Mouse (Mus musculus): ENCODE measurements around the gene Cblc.
"Not testable (repeated sequence)": the region's sequence is repeated elsewhere in the genome, so short reads cannot be mapped to it uniquely, and the experiment has no call there.

The Cblc gene

DNA sequence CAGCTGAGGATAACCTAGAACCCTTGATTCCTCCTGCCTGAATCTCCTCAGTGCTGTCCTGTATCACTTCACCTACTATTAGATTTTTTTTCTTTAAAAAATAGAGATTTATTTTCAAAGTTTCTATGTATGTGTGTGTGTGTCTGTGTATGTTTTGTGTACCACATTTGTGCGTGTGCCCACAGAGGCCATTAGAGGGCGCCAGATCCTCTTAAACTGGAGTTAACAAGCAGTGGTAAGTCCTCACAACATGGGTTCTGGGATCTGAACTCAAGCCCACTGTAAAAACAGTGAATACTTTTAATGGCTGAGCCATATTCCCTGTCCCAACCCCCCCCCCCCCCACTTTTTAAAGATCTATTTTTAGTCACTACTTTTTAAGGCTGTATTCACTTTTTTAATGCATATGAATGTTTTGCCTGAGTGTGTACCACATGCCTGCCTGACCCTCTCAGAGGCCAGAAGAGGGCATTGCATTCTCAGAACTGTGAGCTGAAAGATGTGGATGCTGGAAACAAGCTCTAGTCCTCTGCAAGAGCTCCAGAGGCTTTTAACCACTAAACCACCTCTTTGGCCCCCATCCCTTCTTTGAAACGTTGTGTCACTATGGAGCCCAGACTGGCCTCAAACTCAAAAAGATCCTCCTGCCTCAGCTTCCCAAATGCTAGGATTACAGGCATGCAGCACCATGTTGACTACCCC, 23.9 kb upstream of the Cblc start:
- no peak for DNase-seq (ENCODE audit: extremely low read depth, low read depth, low spot score)

DNA sequence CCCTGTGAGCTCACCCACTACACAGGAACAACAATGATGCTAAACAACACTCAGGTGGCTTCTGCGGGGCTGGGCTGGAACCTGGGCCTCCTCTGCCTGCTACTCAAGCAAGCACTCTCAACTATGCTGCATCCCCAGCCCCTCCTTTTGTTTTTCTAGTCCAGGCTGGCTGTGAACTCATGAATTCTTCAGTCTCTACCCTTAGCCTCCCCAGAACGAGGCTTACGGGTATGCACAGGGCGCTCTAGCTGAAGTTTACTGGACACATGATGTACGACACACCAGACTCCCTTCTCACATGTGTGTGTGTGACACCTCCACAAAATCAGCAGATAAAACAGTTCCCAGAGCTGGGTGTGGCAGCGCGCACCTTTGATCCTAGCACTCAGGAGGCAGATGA, 22.3 kb upstream of the Cblc start:
- no peak for DNase-seq (ENCODE audit: extremely low read depth, low read depth, low spot score)

DNA sequence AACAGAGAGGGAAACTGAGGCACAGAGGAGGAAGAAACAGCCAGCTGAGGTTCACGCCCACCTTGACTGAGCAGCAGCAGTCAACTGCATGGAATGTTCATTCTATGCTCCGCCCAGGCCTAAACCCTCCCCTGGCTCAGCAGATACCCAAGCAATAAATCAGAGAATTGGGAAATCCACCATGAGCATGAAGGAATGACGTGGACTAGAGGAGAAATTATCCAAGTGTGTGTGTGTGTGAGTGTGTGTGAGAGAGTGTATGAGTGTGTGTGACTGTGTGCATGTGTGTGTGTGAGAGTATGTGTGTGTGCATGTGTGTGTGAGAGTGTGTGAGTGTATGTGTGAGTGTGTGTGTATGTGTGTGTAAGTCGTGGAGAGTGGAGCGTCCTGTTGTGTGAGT, 21.8 kb upstream of the Cblc start:
- no peak for DNase-seq (ENCODE audit: extremely low read depth, low read depth, low spot score)

- DNase-seq (ENCODE audit: extremely low read depth, low read depth, low spot score) = no peak
These were observed 20.9 kb upstream of the Cblc start for GRCm38 (mm10) chr7:19817382-19818105.

GRCm38 (mm10) chr7:19816224-19816771, 19.7 kb upstream of the Cblc start:
- no peak for DNase-seq (ENCODE audit: extremely low read depth, low read depth, low spot score)

GRCm38 (mm10) chr7:19815296-19816223, 19.0 kb upstream of the Cblc start:
- no peak for DNase-seq (ENCODE audit: extremely low read depth, low read depth, low spot score)

DNA sequence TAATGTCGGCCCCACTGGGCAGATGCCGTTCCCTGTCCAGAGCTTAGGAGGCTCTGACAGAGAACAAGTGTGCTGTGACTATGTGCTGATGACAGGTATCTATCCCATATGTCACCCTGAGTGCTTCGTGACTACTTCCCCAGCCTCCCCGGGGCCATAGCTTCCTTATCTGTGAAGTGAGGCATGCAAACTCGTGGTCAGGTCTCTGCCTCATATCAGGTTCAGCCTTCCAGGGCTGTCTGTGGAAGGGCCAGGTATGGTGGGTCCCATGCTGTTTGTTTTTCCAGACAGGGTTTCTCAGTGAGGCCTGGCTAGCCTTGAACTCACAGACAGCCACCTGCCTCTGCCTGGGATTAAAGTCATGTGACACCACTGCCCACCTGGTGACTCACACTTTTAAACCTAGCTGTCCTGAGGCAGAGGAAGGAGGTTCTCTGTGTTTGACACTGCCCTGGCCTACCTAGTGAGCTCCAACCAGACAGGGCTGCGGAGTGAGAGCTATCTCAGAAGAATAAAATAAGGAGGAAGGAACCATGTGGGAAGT, 17.0 kb upstream of the Cblc start:
- no peak for DNase-seq (ENCODE audit: extremely low read depth, low read depth, low spot score)

GRCm38 (mm10) chr7:19813161-19813560, 16.6 kb upstream of the Cblc start:
- DNase-seq (ENCODE audit: extremely low read depth, low read depth, low spot score) = no peak

GRCm38 (mm10) chr7:19811114-19811513, 14.5 kb upstream of the Cblc start:
- no peak for DNase-seq (ENCODE audit: extremely low read depth, low read depth, low spot score)

DNA sequence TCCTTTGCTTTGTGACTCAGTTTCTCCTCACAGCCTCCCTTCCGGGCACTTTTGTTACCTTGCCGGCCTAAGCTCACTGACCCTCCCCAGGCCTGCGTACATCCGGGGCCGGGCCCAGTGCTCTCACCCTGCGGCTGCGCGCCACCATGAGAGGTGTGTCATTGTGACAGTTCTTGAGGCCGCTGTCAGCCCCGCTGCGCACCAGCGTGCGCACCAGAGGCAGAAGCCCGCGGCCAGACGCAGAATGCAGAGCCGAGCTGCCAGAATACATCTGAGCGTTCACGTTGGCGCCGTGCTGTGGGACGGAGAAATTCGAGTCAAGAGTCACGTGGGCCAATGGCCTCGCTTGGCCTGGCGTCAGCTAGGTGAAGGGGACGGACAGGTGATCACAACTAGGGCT, 12.8 kb upstream of the Cblc start:
- no peak for DNase-seq (ENCODE audit: extremely low read depth, low read depth, low spot score)

DNA sequence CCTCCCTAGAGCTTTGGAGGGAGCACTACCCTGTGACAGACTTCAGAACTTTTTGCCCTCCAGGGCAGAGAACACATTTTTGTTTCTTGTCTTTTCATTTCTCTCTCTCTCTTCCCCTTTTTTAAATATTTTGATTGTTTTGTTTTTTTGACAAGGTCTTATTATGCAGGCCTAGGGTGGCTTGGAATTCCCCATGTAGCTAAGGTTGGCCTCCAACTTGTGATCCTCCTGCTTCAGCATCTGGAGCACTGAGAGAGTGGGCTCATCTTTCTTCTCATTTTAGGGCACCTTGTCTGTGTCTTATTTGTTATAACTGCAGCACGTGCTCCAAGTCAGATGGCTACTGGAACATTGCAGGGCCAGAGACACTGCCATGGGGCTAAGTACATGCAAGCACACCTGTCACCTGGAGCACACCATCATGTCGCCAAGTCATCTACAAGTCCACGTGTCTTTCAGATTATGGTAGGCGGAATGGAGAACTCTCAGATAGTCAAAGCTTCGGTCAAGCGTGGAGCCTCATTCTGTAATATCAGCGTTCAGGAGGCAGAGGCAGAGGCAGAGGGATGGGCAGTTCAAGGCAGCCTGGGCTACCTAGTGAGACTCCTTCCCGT, 9.9 kb upstream of the Cblc start:
- no peak for DNase-seq (ENCODE audit: extremely low read depth, low read depth, low spot score)

GRCm38 (mm10) chr7:19802995-19803394, 6.4 kb upstream of the Cblc start:
- DNase-seq (ENCODE audit: extremely low read depth, low read depth, low spot score) = no peak

DNA sequence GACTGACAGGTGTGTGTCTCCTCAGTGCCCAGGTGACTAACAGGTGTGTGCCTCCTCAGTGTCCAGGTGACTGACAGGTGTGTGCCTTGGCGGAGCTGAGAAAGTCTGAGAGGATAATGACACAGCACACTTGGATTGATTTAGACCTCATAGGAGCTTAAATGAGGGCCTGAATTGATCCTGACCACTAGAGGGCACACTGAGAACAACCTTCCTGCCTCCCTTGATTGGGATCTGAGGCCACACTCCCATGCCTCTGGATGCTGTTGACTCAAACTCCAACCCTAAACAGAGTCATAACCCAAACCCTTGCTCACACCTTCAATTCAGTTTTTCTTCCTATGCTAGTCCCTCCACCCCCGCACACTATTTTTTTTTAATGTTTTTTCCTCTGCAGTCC, 4.2 kb upstream of the Cblc start:
- no peak for DNase-seq (ENCODE audit: extremely low read depth, low read depth, low spot score)

GRCm38 (mm10) chr7:19796254-19796653, 355 bp downstream of the Cblc start:
- no peak for DNase-seq (ENCODE audit: extremely low read depth, low read depth, low spot score)

- DNase-seq (ENCODE audit: extremely low read depth, low read depth, low spot score) = no peak
These were observed 1.4 kb downstream of the Cblc start for GRCm38 (mm10) chr7:19795236-19795635.

DNA sequence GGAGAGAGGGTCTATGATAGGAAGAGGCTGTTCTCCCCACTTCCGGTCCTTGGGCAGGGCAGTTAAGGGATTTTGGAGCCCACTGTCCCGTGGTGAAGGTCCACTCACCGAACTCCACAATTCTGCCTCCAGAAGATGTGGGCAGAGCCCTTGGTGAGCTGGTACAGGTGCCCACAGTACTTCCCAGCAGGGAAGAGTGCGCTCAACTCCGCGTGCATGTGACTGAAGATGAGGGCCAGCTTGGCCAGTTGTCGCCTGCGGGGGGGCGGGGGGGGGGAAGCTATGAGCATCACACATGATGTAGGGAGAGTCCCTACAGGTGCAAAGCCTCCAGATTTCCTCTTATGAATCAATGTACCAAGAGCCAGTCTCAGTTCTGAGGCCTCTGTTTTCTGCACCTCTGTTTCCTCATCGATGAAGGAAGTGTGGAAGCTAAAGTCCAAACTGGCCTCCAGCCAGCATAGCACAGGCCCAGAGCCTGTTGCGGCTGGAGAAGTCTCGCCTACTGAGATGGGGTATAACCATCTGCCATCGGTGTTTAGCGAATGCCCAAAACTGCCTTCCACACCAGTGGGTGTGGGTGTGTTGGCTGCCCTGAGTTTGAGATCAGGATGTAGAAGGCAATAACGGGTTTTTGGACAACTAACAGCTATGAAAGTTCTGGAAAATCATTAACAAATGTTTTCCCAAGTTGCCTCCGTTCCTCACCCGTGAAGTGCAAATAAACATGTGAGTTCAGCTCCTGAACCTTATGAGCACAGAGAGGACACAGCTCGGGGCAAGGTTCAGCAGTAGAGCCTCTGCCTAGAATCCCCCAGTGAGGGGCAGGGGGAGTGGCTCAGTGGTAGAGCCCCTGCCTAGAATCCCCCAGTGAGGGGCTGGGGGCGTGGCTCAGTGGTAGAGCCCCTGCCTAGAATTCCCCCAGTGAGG, 3.6 kb downstream of the Cblc start:
- DNase-seq (ENCODE audit: extremely low read depth, low read depth, low spot score) = no peak

DNA sequence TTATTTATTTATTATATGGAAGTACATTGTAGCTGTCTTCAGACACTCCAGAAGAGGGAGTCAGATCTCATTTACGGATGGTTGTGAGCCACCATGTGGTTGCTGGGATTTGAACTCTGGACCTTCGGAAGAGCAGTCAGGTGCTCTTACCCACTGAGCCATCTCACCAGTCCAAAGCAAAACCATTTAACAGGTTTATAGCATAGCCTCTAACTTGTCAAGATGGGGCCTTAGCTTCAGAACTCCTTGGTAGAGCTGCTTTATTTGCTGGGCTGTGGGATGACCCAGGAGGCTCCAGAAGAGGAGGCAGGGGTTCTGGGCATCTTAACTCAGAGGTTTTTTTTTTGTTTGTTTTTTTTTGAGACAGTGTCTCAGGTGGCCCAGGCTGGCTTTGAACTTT, 5.1 kb downstream of the Cblc start:
- DNase-seq (ENCODE audit: extremely low read depth, low read depth, low spot score) = not testable (repeated sequence)

GRCm38 (mm10) chr7:19789904-19790347, 6.7 kb downstream of the Cblc start:
- no peak for DNase-seq (ENCODE audit: extremely low read depth, low read depth, low spot score)

DNA sequence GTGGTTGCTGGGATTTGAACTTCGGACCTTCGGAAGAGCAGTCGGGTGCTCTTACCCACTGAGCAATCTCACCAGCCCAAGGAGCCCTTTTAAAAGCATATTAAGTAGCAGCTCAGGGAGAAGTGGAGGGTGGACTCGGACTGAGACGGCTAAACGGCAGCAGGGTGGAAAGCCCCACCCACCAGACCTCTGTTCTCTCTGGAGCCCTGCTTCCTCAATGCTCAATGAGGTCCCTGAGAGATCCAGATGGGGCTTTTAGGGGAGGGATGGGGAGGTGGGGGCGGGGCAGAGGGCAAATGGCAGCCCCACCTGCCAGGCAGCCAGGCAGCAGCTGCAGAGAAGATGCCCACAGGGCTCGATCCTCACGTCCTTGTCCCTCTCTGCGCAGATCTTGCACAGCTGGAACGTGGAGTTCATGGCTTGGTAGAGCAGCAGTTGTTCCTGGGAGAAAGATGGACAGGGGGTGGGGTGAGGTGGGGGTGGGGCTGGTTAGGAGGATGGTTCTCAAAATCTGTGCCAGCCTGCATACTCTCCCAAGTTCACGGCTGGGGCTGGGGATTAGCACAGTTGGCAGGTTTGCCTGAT, 10.6 kb downstream of the Cblc start:
- DNase-seq (ENCODE audit: extremely low read depth, low read depth, low spot score) = no peak
